Mouse (Mus musculus) intestine, postnatal 0 days (tissue): ENCODE data around the gene Rfx1. TPM values are rescaled to one million over a fixed set of nuclear protein-coding genes. Genes with fewer than 3 reads are reported as not detected.

Experiments
- ATAC-seq: fragments of 200-750 bp; cut with Nextera tagmentation; 2 replicates; pipeline ENCODE4 v1.8.0; 2017; ENCODE audit warnings: mild to moderate bottlenecking, moderate TSS enrichment, moderate library complexity
- H3K27ac ChIP-seq: fragments of 300-500 bp; sonication (generic); 2 replicates; pipeline ENCODE4 v1.5.1; 2014; ENCODE audit warnings: mild to moderate bottlenecking, low read depth, low read length, moderate library complexity
- H3K27me3 ChIP-seq: fragments of 300-500 bp; sonication (generic); replicated peaks from 2 replicates; pipeline ENCODE4 v1.6.1; 2014; ENCODE audit warnings: low read length, mixed read lengths; ENCODE audit not compliant: control insufficient read depth, insufficient read depth
- H3K36me3 ChIP-seq: fragments of 300-500 bp; sonication (generic); 2 replicates; pipeline ENCODE4 v1.6.1; 2014; ENCODE audit warnings: mild to moderate bottlenecking, moderate library complexity; ENCODE audit not compliant: control insufficient read depth, insufficient read depth
- H3K4me1 ChIP-seq: fragments of 300-500 bp; sonication (generic); replicated peaks from 2 replicates; pipeline ENCODE4 v1.6.1; 2014; ENCODE audit warnings: antibody characterized with exemption, low read length, mixed read lengths; ENCODE audit not compliant: control insufficient read depth, insufficient read depth
- H3K4me2 ChIP-seq: fragments of 300-500 bp; sonication (generic); replicated peaks from 2 replicates; pipeline ENCODE4 v1.6.1; 2014; ENCODE audit warnings: low read depth, mild to moderate bottlenecking, moderate library complexity
- H3K4me3 ChIP-seq: fragments of 300-500 bp; sonication (generic); 2 replicates; pipeline ENCODE4 v1.5.1; 2014; ENCODE audit warnings: low read depth, low read length
- H3K9ac ChIP-seq: fragments of 300-500 bp; sonication (generic); 2 replicates; pipeline ENCODE4 v1.6.1; 2014; ENCODE audit warnings: mild to moderate bottlenecking, low read depth, low read length
- H3K9me3 ChIP-seq: fragments of 300-500 bp; sonication (generic); 2 replicates; pipeline ENCODE4 v1.6.1; 2016; ENCODE audit warnings: mixed run types; ENCODE audit not compliant: control insufficient read depth
- CTCF ChIP-seq: sonication (generic); IDR thresholded peaks from 2 replicates; pipeline ENCODE4 v1.5.1; 2016; ENCODE audit warnings: low read depth, mild to moderate bottlenecking, control low read depth, antibody characterized with exemption, moderate library complexity
- WGBS: fragments of 180-500 bp; shearing (Covaris S2); extraction: QIAGEN DNeasy Blood & Tissue Kit; methylation state at CpG from one replicate; pipeline ENCODE4 v1.1.7; 2014; 5-methylcytosine and 5-hydroxymethylcytosine counted together
- polyA plus RNA-seq: library from polyadenylated mRNA; unstranded; fragments of >200 nt; fragmentation: Nextera tagmentation; extraction: Ambion mirVana; gene quantifications from 2 replicates; pipeline ENCODE4 v1.2.1, GENCODE M21; 2015

Rfx1 gene
- polyA plus RNA-seq, 1 experiment from 2014 or later = 3.3 TPM

DNA sequence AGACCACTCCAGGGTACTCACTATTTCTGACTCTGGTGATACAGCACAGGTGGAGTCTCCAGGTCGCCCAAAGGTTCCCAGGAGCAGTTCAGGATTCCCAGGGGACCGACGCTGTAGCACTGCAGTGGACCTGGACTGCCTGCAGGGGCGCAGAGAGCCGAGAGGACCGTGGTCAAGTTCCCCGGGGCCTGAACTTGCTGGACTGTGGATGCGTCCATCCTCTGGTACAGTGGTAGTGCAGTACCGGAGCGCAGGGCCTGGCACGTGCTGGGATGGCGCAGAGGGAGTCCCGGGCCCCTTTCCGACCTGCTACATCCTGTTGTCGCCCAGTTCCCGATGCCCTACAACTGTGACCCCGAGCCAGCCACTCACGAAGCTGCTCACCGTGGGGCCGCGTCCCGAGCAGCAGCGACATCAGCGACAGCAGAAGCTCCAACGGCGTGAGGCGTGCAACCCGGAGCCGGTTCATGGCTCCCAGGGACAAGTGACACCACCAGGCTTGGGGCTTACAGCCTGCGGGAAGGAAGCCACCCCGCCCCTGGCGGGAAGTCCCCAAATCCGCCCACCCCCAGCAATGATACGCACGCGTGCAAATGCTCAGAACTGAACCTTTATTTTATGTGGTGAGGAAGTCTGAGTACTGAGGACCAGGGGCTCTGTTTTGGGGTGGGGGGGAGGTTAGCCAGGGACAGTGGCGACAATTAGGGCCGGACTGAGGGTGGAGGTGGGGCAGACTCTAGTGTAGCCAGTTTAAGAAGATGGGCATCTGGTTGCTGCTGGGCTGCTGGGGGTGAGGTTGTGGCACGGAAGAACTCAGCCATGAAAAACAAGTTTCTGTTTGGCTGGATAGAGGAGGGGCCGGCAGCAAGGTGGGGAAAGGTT lies 24.3 kb upstream of the Rfx1 start, which contains the start of gene Il27ra:
Il27ra (minus strand) TSS at position 524 of the 882 bp plus-strand sequence.
- Histone ChIP-seq H3K4me3 (peak within 1 kb of the TSS; percentile 28), H3K4me1 (no peaks in the 10 kb centered on the region), H3K9ac (no peak within 1 kb of the TSS), H3K9me3 (no peaks in the 10 kb centered on the region), H3K27ac (no peak within 1 kb of the TSS), H3K27me3 (peaks cover 31% of the 10 kb centered on the region), H3K36me3 (no peaks in the 10 kb centered on the region), H3K4me2 (peak within 1 kb of the TSS; percentile 63)
- ATAC-seq = peak; percentile 62
- WGBS = 10% methylated on average over 40 of the region's 40 CpGs
- TF ChIP-seq CTCF = peak; percentile 85

DNA sequence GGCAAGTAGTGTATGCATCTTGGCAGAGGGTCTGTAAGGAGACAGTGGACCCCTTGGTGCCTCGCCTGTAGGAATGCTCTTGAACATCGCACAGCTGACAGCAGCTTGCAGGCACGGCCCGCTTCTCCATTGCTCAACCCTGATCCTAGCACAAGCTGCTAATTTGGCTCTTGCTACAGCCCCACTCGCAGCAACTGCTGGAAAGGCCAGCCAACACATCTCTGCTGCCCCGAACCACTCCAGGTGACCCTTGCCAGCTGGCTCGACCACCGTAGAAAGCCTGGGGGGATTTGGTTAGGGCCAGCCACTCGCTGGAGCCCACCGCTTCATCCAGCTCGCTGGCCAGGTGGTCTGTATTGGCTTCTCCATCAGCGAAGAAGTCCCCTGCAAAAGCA lies 23.7 kb upstream of the Rfx1 start:
- no peaks in the 10 kb centered on the region for H3K9me3 ChIP-seq
- no peak overlapping the region for H3K4me3 ChIP-seq
- H3K27me3 ChIP-seq = peaks cover 31% of the 10 kb centered on the region

DNA sequence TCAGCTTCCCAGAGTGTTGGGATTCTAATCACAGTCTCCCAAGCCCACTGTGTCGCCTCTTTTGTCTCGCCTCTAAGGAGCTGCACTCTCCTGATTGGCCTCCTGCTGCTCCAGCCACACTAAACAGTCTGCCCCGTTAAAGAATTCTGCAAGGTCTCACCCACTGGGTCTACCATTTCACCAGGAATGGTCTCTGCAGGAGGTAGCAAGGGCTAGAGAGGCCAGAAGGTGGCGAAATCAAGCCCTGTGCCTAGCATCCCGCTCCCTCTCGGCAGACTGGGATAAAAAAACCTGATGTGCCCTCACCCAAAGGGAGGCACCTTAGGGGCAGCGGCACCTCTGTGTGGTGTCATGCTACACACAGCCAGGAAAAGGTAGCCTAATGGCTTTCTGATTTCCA lies 22.5 kb upstream of the Rfx1 start:
- peak; percentile 29; the same call in 1 of the 2 replicates for TF ChIP-seq CTCF
- H3K36me3 ChIP-seq = no peaks in the 10 kb centered on the region
- H3K9ac ChIP-seq = no peak overlapping the region
- no peak overlapping the region for H3K4me2 ChIP-seq
- H3K27ac ChIP-seq = no peak overlapping the region
- no peaks in the 10 kb centered on the region for H3K4me1 ChIP-seq
- H3K9me3 ChIP-seq = no peaks in the 10 kb centered on the region
- no peak overlapping the region for H3K4me3 ChIP-seq
- 28% methylated on average over 7 of the region's 7 CpGs for WGBS
- peaks cover 31% of the 10 kb centered on the region for H3K27me3 ChIP-seq
- no peak for ATAC-seq

More for the DNA sequence above, 23.7 kb upstream of the Rfx1 start:
- 52% methylated on average over 12 of the region's 12 CpGs for WGBS
- no peaks in the 10 kb centered on the region for H3K4me1 ChIP-seq
- no peaks in the 10 kb centered on the region for H3K36me3 ChIP-seq
- no peak for TF ChIP-seq CTCF
- no peak overlapping the region for H3K9ac ChIP-seq
- ATAC-seq = no peak
- H3K27ac ChIP-seq = no peak overlapping the region
- H3K4me2 ChIP-seq = peak overlapping the region; percentile 63

DNA sequence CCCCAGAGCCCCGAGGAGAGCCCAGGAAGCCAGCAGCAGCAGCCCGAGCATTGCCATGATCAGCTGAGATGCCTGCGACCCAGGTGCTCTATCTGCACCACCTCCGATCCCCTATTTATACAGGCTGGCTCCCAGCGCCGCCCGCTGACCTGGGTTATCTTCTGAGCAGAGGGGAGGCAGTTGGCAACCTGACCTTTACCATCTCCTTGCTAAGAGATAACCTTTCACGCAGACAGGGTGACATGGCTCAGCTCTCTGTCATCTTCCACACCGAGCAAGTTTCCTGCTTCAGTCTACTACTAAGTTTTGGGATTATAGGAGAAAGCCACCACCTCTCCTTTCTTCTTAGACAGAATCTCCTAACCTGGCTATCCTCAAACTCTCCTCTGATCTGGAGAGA lies 21.7 kb upstream of the Rfx1 start, which contains the start of gene Rln3:
Rln3 (minus strand) TSS at position 101 of the 400 bp plus-strand sequence.
- TF ChIP-seq CTCF = no peak
- H3K4me1 ChIP-seq = no peaks in the 10 kb centered on the region
- H3K4me2 ChIP-seq = no peak within 1 kb of the TSS
- WGBS = 20% methylated on average over 9 of the region's 9 CpGs
- H3K9ac ChIP-seq = no peak within 1 kb of the TSS
- no peak within 1 kb of the TSS for H3K27ac ChIP-seq
- peaks cover 31% of the 10 kb centered on the region for H3K27me3 ChIP-seq
- H3K4me3 ChIP-seq = 0 out of 2 replicates have a peak within 1 kb of the TSS, but pooled peaks have one; percentile 2
- ATAC-seq = no peak
- H3K9me3 ChIP-seq = no peaks in the 10 kb centered on the region
- no peaks in the 10 kb centered on the region for H3K36me3 ChIP-seq

DNA sequence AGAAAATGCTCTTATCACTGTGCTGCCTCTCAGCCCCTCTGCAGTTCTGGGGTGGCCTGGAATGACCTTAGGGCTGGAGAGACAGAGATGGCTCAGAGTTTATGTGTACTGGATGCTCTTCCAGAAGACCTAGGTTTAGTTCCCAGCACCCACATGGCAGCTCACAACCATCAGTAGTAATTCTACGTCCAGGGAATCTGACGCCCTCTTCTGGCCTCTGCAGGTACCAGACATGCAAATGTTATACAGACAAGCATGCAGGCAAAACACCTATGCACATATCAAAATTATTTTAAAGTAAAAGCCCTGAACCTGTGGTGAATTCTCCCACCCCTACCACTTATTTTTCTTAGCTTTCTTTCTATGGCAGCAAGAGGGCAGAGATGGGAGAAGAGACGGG lies 20.1 kb upstream of the Rfx1 start:
- H3K9me3 ChIP-seq = no peaks in the 10 kb centered on the region
- H3K4me1 ChIP-seq = no peaks in the 10 kb centered on the region
- H3K27me3 ChIP-seq = peaks cover 31% of the 10 kb centered on the region
- no peak overlapping the region for H3K27ac ChIP-seq
- H3K9ac ChIP-seq = no peak overlapping the region
- no peak overlapping the region for H3K4me2 ChIP-seq
- no peak for TF ChIP-seq CTCF
- H3K4me3 ChIP-seq = no peak overlapping the region
- no peaks in the 10 kb centered on the region for H3K36me3 ChIP-seq
- no peak for ATAC-seq
- 77% methylated on average over 3 of the region's 3 CpGs for WGBS

DNA sequence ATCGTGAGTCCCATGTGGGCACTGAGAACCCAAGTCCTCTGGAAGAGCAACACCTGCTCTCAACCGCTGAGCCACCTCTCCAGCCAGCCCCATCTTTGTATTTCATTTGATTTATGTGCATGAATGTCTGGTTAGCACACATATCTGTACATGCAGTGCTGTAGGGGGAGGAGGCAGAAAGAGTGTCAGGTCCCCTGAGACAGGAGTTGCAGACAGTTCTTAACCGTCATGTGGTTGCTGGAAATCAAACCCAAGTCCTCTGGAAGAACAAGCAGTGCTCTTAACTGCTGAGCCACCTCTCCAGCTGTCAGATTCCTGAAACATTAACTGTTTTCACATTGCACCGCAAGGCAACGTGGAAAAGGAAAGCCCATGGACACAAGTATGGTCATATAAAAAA lies 18.5 kb upstream of the Rfx1 start:
- no peak for TF ChIP-seq CTCF
- peaks cover 23% of the 10 kb centered on the region for H3K27me3 ChIP-seq
- no peak overlapping the region for H3K9ac ChIP-seq
- ATAC-seq = no peak
- H3K4me3 ChIP-seq = no peak overlapping the region
- WGBS = 65% methylated on average over 5 of the region's 5 CpGs
- H3K4me2 ChIP-seq = no peak overlapping the region
- H3K36me3 ChIP-seq = no peaks in the 10 kb centered on the region
- no peaks in the 10 kb centered on the region for H3K9me3 ChIP-seq
- no peak overlapping the region for H3K27ac ChIP-seq
- no peaks in the 10 kb centered on the region for H3K4me1 ChIP-seq
